ENCODE assay signal across 7 mouse cellular contexts in genomic region chr7:45714630-45715089, GRCm38 (mm10). TPM values are rescaled to one million over a fixed set of nuclear protein-coding genes. Genes with fewer than 3 reads are reported as not detected.
A peak's percentile ranks its signal among the peaks of the same experiment; 100 is the strongest.
DNase-seq lines count a peak whose midpoint lies in the region; ATAC-seq and TF ChIP-seq lines count a peak whose summit lies in the region.

No protein-coding gene starts in this region.

- H3K27me3 ChIP-seq in E14TG2a.4 (ENCODE audit: insufficient read depth, low read length) (no peaks in the 10 kb centered on the region), MEL (ENCODE audit: control insufficient read depth in 1 of 2, insufficient read depth in 2 of 2, low read length in 2 of 2) (no peaks in the 10 kb centered on the region)
- no peaks in the 10 kb centered on the region for H3K27me3 ChIP-seq in forebrain, embryonic 16.5 days (replicated peaks; ENCODE audit: control insufficient read depth, insufficient read depth, low read length)
- no peaks in the 10 kb centered on the region for H3K27me3 ChIP-seq in liver, embryonic 11.5 days (replicated peaks; ENCODE audit: control insufficient read depth, insufficient read depth, low read length)
- no peaks in the 10 kb centered on the region for H3K27me3 ChIP-seq in stomach, embryonic 14.5 days (ENCODE audit: control insufficient read depth, insufficient read depth, low read length)

- TF ChIP-seq EP300 in MEL (IDR thresholded peaks at IDR 0.05; ENCODE audit: low read depth in 1 of 2, low read length in 2 of 2), result no peak

- H3K4me2 ChIP-seq in forebrain, embryonic 16.5 days (ENCODE audit: low read length), result peak overlapping the region; percentile 75
- H3K4me2 ChIP-seq in liver, embryonic 11.5 days, result peak overlapping the region; percentile 95
- H3K4me2 ChIP-seq in stomach, embryonic 14.5 days (replicated peaks; ENCODE audit: low read depth, low read length), result peak overlapping the region; percentile 87

- peak; percentile 31; the same call in 1 of the 2 replicates for ATAC-seq in forebrain, embryonic 16.5 days
- peak; percentile 48 for ATAC-seq in liver, embryonic 11.5 days (replicated peaks; ENCODE audit: low FRiP score)
- ATAC-seq in stomach, embryonic 14.5 days (ENCODE audit: insufficient number of reproducible peaks, insufficient read depth, low FRiP score, low read depth), result peak; percentile 55

- H3K27ac ChIP-seq in MEL (ENCODE audit: control insufficient read depth, low read depth, low read length), result no peak overlapping the region
- H3K27ac ChIP-seq in forebrain, embryonic 16.5 days (ENCODE audit: low read length), result peak overlapping the region; percentile 28; the same call in 1 of the 2 replicates
- peak overlapping the region; percentile 13; the same call in 1 of the 2 replicates for H3K27ac ChIP-seq in liver, embryonic 11.5 days (ENCODE audit: low read depth, low read length)
- H3K27ac ChIP-seq in stomach, embryonic 14.5 days (ENCODE audit: low read length), result peak overlapping the region; percentile 89

- WGBS in forebrain, embryonic 16.5 days, result 9% methylated on average over 14 of the region's 14 CpGs
- 11% methylated on average over 14 of the region's 14 CpGs for WGBS in liver, embryonic 11.5 days
- WGBS in stomach, embryonic 14.5 days, result 9% methylated on average over 14 of the region's 14 CpGs

- H3K36me3 ChIP-seq in E14TG2a.4 (ENCODE audit: insufficient read depth, low read length) (peaks cover 69% of the 10 kb centered on the region), MEL (ENCODE audit: control insufficient read depth in 1 of 2, insufficient read depth in 2 of 2, low read length in 2 of 2) (peaks cover 0 to 2% of the 10 kb centered on the region in 2 experiments; a peak in 1 of 4 replicates)
- peaks cover 33% of the 10 kb centered on the region for H3K36me3 ChIP-seq in forebrain, embryonic 16.5 days (ENCODE audit: control insufficient read depth, insufficient read depth)
- peaks cover 32% of the 10 kb centered on the region for H3K36me3 ChIP-seq in liver, embryonic 11.5 days (ENCODE audit: control insufficient read depth, insufficient read depth, low read length)
- H3K36me3 ChIP-seq in stomach, embryonic 14.5 days (ENCODE audit: control insufficient read depth, insufficient read depth, low read length), result peaks cover 41% of the 10 kb centered on the region

- H3K4me1 ChIP-seq in E14TG2a.4 (replicated peaks; ENCODE audit: low read depth, low read length) (peaks cover 72% of the 10 kb centered on the region), MEL (ENCODE audit: control insufficient read depth in 1 of 2, insufficient read depth in 2 of 2, low read length in 2 of 2) (peaks cover 0 to 5% of the 10 kb centered on the region in 2 experiments; a peak in 1 of 4 replicates)
- peaks cover 41% of the 10 kb centered on the region for H3K4me1 ChIP-seq in forebrain, embryonic 16.5 days (replicated peaks; ENCODE audit: control insufficient read depth, insufficient read depth, low read length)
- peaks cover 34% of the 10 kb centered on the region for H3K4me1 ChIP-seq in liver, embryonic 11.5 days (replicated peaks; ENCODE audit: control insufficient read depth, insufficient read depth, low read length)
- peaks cover 43% of the 10 kb centered on the region for H3K4me1 ChIP-seq in stomach, embryonic 14.5 days (ENCODE audit: control insufficient read depth, insufficient read depth, low read length)

- peaks cover 43% of the 10 kb centered on the region for H3K79me2 ChIP-seq in MEL (ENCODE audit: control insufficient read depth, insufficient read depth, low read length, poor library complexity)

- no peak for DNase-seq in MEL (ENCODE audit: low read depth, low spot score)
- no peak for DNase-seq in liver, embryonic 11.5 days (ENCODE audit: low spot score)
- DNase-seq in left cerebral cortex, adult 11 months (ENCODE audit: low spot score), result no peak
- DNase-seq in left cerebral cortex, postnatal 4 days, result no peak

- no peak for TF ChIP-seq CTCF in E14TG2a.4 (conservative IDR thresholded peaks at IDR 0.05; ENCODE audit: low read length)
- TF ChIP-seq CTCF in MEL (IDR thresholded peaks at IDR 0.05 in 2 of 3, conservative IDR thresholded peaks at IDR 0.05 in 1 of 3; ENCODE audit: control insufficient read depth in 1 of 3, insufficient read depth in 1 of 3, low read depth in 2 of 3, low read length in 3 of 3, poor library complexity in 1 of 3, severe bottlenecking in 1 of 3), result no peak

- H3K9ac ChIP-seq in MEL (ENCODE audit: control insufficient read depth, low read depth, low read length, poor library complexity, severe bottlenecking), result peak overlapping the region; percentile 75
- peak overlapping the region; percentile 68 for H3K9ac ChIP-seq in forebrain, embryonic 16.5 days (replicated peaks; ENCODE audit: low read depth, low read length)
- H3K9ac ChIP-seq in liver, embryonic 11.5 days (ENCODE audit: low read depth, low read length), result peak overlapping the region; percentile 67
- H3K9ac ChIP-seq in stomach, embryonic 14.5 days (replicated peaks; ENCODE audit: low read depth, low read length), result peak overlapping the region; percentile 58

- no peak for TF ChIP-seq POLR2A in MEL (IDR thresholded peaks at IDR 0.05; ENCODE audit: control insufficient read depth in 1 of 2, insufficient read depth in 1 of 2, low read depth in 1 of 2, low read length in 2 of 2, poor library complexity in 1 of 2)

- intact Hi-C loops in left cerebral cortex, postnatal 4 days (cut with DNase I), result no loop called here

- H3K9me3 ChIP-seq in E14TG2a.4 (ENCODE audit: low read length), result no peaks in the 10 kb centered on the region
- no peaks in the 10 kb centered on the region for H3K9me3 ChIP-seq in MEL (replicated peaks; ENCODE audit: insufficient read depth, low read length)
- H3K9me3 ChIP-seq in forebrain, embryonic 16.5 days (ENCODE audit: control insufficient read depth, low read length), result no peaks in the 10 kb centered on the region
- no peaks in the 10 kb centered on the region for H3K9me3 ChIP-seq in liver, embryonic 11.5 days (ENCODE audit: control insufficient read depth, low read length)
- no peaks in the 10 kb centered on the region for H3K9me3 ChIP-seq in stomach, embryonic 14.5 days (ENCODE audit: control insufficient read depth, low read depth, low read length)

- H3K4me3 ChIP-seq in E14TG2a.4 (replicated peaks; ENCODE audit: low read length) (peak overlapping the region; percentile 85), MEL (ENCODE audit: control insufficient read depth in 1 of 2, insufficient read depth in 1 of 2, low read depth in 2 of 2, low read length in 2 of 2) (peak overlapping the region; percentile 69 to 71)
- H3K4me3 ChIP-seq in forebrain, embryonic 16.5 days (replicated peaks; ENCODE audit: low read length), result peak overlapping the region; percentile 64
- H3K4me3 ChIP-seq in liver, embryonic 11.5 days (ENCODE audit: low read depth, low read length), result peak overlapping the region; percentile 71
- peak overlapping the region; percentile 69 for H3K4me3 ChIP-seq in stomach, embryonic 14.5 days (ENCODE audit: low read depth, low read length)

- TF ChIP-seq RAD21 in MEL (IDR thresholded peaks at IDR 0.05; ENCODE audit: low read depth, low read length), result no peak

RNA-seq across cellular contexts. Expression of gene Rpl18, which starts 0.6 kb away (rescaled TPM):
- 3,210 and 3,724 TPM in 2 replicates for total RNA-seq in MEL (2012; rRNA removed)
- polyA plus RNA-seq in MEL (2012; ENCODE audit: insufficient read depth in 1 of 2, insufficient read length in 2 of 2, low read depth in 1 of 2, low replicate concordance in 2 of 2, missing spikeins in 1 of 2), result 1,000 to 10,000 TPM in 1 of 2 experiments, not detected in 1; 3,544 TPM
- 567 and 579 TPM in 2 replicates for polyA plus RNA-seq in forebrain, embryonic 16.5 days (2015; fragmentation: Nextera tagmentation; extraction: Ambion mirVana)
- 1,405 and 1,469 TPM in 2 replicates for polyA plus RNA-seq in liver, embryonic 11.5 days (2014; fragmentation: Nextera tagmentation; extraction: Ambion mirVana)
- polyA plus RNA-seq in stomach, embryonic 14.5 days (2014; fragmentation: Nextera tagmentation; extraction: Ambion mirVana), result 1,227 and 1,272 TPM in 2 replicates
- 100 to 1,000 TPM; 640 to 672 TPM for total RNA-seq in left cerebral cortex, postnatal 4 days (2021)

RNA-seq across cellular contexts. Expression of gene Sphk2, which starts 3.1 kb away (rescaled TPM):
- 18.3 and 21.0 TPM in 2 replicates for total RNA-seq in MEL (2012; rRNA removed)
- 10 to 100 TPM in 1 of 2 experiments, not detected in 1; 40.2 TPM for polyA plus RNA-seq in MEL (2012; ENCODE audit: insufficient read depth in 1 of 2, insufficient read length in 2 of 2, low read depth in 1 of 2, low replicate concordance in 2 of 2, missing spikeins in 1 of 2)
- polyA plus RNA-seq in forebrain, embryonic 16.5 days (2015; fragmentation: Nextera tagmentation; extraction: Ambion mirVana), result 29.9 and 31.1 TPM in 2 replicates
- 24.2 and 25.6 TPM in 2 replicates for polyA plus RNA-seq in liver, embryonic 11.5 days (2014; fragmentation: Nextera tagmentation; extraction: Ambion mirVana)
- polyA plus RNA-seq in stomach, embryonic 14.5 days (2014; fragmentation: Nextera tagmentation; extraction: Ambion mirVana), result 24.4 TPM in 2 replicates
- 10 to 100 TPM; 23.6 to 24.6 TPM for total RNA-seq in left cerebral cortex, postnatal 4 days (2021)

RNA-seq across cellular contexts. Expression of gene Fam83e, which starts 6.4 kb away (rescaled TPM):
- total RNA-seq in MEL (2012; rRNA removed), result 0.95 and 1.0 TPM in 2 replicates
- under 1 TPM in 1 of 2 experiments, not detected in 1; 0.43 TPM for polyA plus RNA-seq in MEL (2012; ENCODE audit: insufficient read depth in 1 of 2, insufficient read length in 2 of 2, low read depth in 1 of 2, low replicate concordance in 2 of 2, missing spikeins in 1 of 2)
- 0.60 and 1.1 TPM in 2 replicates for polyA plus RNA-seq in forebrain, embryonic 16.5 days (2015; fragmentation: Nextera tagmentation; extraction: Ambion mirVana)
- polyA plus RNA-seq in liver, embryonic 11.5 days (2014; fragmentation: Nextera tagmentation; extraction: Ambion mirVana), result 0.77 and 1.1 TPM in 2 replicates
- polyA plus RNA-seq in stomach, embryonic 14.5 days (2014; fragmentation: Nextera tagmentation; extraction: Ambion mirVana), result 3.1 and 4.1 TPM in 2 replicates
- total RNA-seq in left cerebral cortex, postnatal 4 days (2021), result 1 to 10 TPM in 1 of 2 experiments, under 1 TPM in 1; 0.62 to 1.1 TPM

RNA-seq across cellular contexts. Expression of gene Dbp, which starts 9.8 kb away (rescaled TPM):
- 21.1 and 24.4 TPM in 2 replicates for total RNA-seq in MEL (2012; rRNA removed)
- polyA plus RNA-seq in MEL (2012; ENCODE audit: insufficient read depth in 1 of 2, insufficient read length in 2 of 2, low read depth in 1 of 2, low replicate concordance in 2 of 2, missing spikeins in 1 of 2), result 10 to 100 TPM in 1 of 2 experiments, not detected in 1; 22.5 TPM
- polyA plus RNA-seq in forebrain, embryonic 16.5 days (2015; fragmentation: Nextera tagmentation; extraction: Ambion mirVana), result 4.1 and 4.3 TPM in 2 replicates
- 1.8 and 1.9 TPM in 2 replicates for polyA plus RNA-seq in liver, embryonic 11.5 days (2014; fragmentation: Nextera tagmentation; extraction: Ambion mirVana)
- polyA plus RNA-seq in stomach, embryonic 14.5 days (2014; fragmentation: Nextera tagmentation; extraction: Ambion mirVana), result 6.4 and 6.7 TPM in 2 replicates
- total RNA-seq in left cerebral cortex, postnatal 4 days (2021), result 10 to 100 TPM; 19.1 to 22.2 TPM

RNA-seq across cellular contexts. Expression of gene Spaca4, which starts 11.0 kb away (rescaled TPM):
- not detected in 2 replicates for total RNA-seq in MEL (2012; rRNA removed)
- polyA plus RNA-seq in MEL (2012; ENCODE audit: insufficient read depth in 1 of 2, insufficient read length in 2 of 2, low read depth in 1 of 2, low replicate concordance in 2 of 2, missing spikeins in 1 of 2), result under 1 TPM in 1 of 2 experiments, not detected in 1; 0.38 TPM
- polyA plus RNA-seq in forebrain, embryonic 16.5 days (2015; fragmentation: Nextera tagmentation; extraction: Ambion mirVana), result not detected in 2 replicates
- not detected in 2 replicates for polyA plus RNA-seq in liver, embryonic 11.5 days (2014; fragmentation: Nextera tagmentation; extraction: Ambion mirVana)
- 0.38 TPM in 1 of 2 replicates, not detected in the other for polyA plus RNA-seq in stomach, embryonic 14.5 days (2014; fragmentation: Nextera tagmentation; extraction: Ambion mirVana)
- not detected for total RNA-seq in left cerebral cortex, postnatal 4 days (2021)
